Mouse (Mus musculus) CD4-positive helper T cell, adult 2 months (primary cell): ENCODE results near the gene Kdelc2.

ENCODE experiments used
- DNase-seq: peaks from one replicate; pipeline ENCODE4 v3.0.0-alpha.2; 2012; ENCODE audit warnings: low read depth, missing footprints, low spot score

Gene Kdelc2

DNA sequence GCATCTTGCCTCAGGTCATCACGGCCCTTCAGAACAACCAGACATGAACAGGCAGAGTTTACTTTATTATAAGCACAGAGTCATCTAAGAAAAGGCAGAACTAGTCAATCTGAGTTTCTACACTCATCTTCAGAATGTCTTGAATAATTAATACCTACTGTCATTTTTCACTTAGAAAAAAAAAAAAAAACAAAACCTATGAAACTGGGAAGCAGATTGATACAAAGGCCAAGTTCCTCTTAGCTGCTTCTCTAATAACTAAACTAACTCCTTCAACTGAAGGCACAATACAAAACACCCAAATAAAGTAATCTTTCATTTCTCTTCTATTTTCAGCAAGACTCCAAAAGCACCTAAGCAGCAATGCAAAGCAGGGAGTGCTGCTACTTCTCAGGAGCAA lies 66.8 kb downstream of the Kdelc2 start:
- no peak for DNase-seq
